Mouse (Mus musculus): ENCODE measurements around the gene Gchfr. TPM values are rescaled to one million over a fixed set of nuclear protein-coding genes. Genes with fewer than 3 reads are reported as not detected.
A peak's percentile ranks its signal among the peaks of the same experiment; 100 is the strongest.

Gchfr gene
- polyA plus RNA-seq, 1 experiment from 2014 or later = 22.1 TPM

DNA sequence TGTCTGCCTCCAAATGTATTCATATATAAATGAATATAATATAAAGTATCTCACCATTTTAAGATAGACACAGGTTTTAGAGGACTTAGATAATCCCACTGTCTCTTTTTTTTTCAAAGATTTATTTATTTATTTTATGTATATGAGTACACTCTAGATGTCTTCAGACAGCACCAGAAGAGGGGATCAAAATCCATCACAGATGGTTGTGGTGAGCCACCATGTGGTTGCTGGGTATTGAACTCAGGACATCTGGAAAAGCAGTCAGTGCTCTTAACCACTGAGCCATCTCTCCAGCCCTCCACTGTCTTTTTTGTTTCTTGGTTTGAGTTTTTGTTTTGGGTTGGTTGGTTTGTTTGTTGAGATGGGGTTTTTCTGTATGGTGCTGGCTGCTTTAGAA lies 9.7 kb upstream of the Gchfr start:
- H3K36me3 ChIP-seq = peaks cover 14% of the 10 kb centered on the region
- no peak overlapping the region for H3K9ac ChIP-seq
- H3K9me3 ChIP-seq = no peaks in the 10 kb centered on the region
- no peak overlapping the region for H3K27ac ChIP-seq
- ATAC-seq (ENCODE audit: borderline replicate concordance, extremely low read depth, low FRiP score, low TSS enrichment) = no peak
- H3K4me3 ChIP-seq = no peak overlapping the region
- H3K4me1 ChIP-seq = peaks cover 9% of the 10 kb centered on the region
- H3K4me2 ChIP-seq = peak overlapping the region; percentile 87; the same call in 1 of the 2 replicates
- H3K27me3 ChIP-seq = no peaks in the 10 kb centered on the region

- Histone ChIP-seq H3K36me3 (no peaks in the 10 kb centered on the region), H3K27ac (peak overlapping the region; percentile 44; the same call in 1 of the 2 replicates), H3K9me3 (no peaks in the 10 kb centered on the region), H3K4me1 (no peaks in the 10 kb centered on the region), H3K9ac (no peak overlapping the region), H3K4me2 (no peak overlapping the region), H3K27me3 (peaks cover 6% of the 10 kb centered on the region; the same call in 1 of the 2 replicates), H3K4me3 (no peak overlapping the region)
- 16% methylated on average over 2 of the region's 2 CpGs for WGBS
- ATAC-seq (ENCODE audit: borderline replicate concordance, extremely low read depth, low FRiP score, low TSS enrichment) = no peak
Measured at GRCm38 (mm10) chr2:119161247-119161646, 6.3 kb upstream of the Gchfr start.

- Histone ChIP-seq H3K4me2 (no peak overlapping the region), H3K4me3 (no peak overlapping the region), H3K4me1 (peaks cover 14% of the 10 kb centered on the region), H3K9ac (no peak overlapping the region), H3K36me3 (no peaks in the 10 kb centered on the region), H3K9me3 (no peaks in the 10 kb centered on the region), H3K27ac (no peak overlapping the region), H3K27me3 (peaks cover 9% of the 10 kb centered on the region; the same call in 1 of the 2 replicates)
- no peak for ATAC-seq (ENCODE audit: borderline replicate concordance, extremely low read depth, low FRiP score, low TSS enrichment)
- WGBS = 49% methylated on average over 3 of the region's 3 CpGs
Measured at GRCm38 (mm10) chr2:119163135-119163534, 4.4 kb upstream of the Gchfr start.

GRCm38 (mm10) chr2:119163999-119164398 lies 3.6 kb upstream of the Gchfr start:
- H3K9ac ChIP-seq = no peak overlapping the region
- H3K4me1 ChIP-seq = peaks cover 15% of the 10 kb centered on the region
- no peak overlapping the region for H3K27ac ChIP-seq
- H3K27me3 ChIP-seq = peaks cover 11% of the 10 kb centered on the region; the same call in 1 of the 2 replicates
- 82% methylated on average over 4 of the region's 4 CpGs for WGBS
- no peak for ATAC-seq (ENCODE audit: borderline replicate concordance, extremely low read depth, low FRiP score, low TSS enrichment)
- no peaks in the 10 kb centered on the region for H3K36me3 ChIP-seq
- H3K9me3 ChIP-seq = no peaks in the 10 kb centered on the region
- no peak overlapping the region for H3K4me3 ChIP-seq
- no peak overlapping the region for H3K4me2 ChIP-seq

- Histone ChIP-seq H3K27ac (no peak overlapping the region), H3K4me1 (peaks cover 15% of the 10 kb centered on the region), H3K36me3 (no peaks in the 10 kb centered on the region), H3K9ac (no peak overlapping the region), H3K9me3 (no peaks in the 10 kb centered on the region), H3K27me3 (peaks cover 11% of the 10 kb centered on the region; the same call in 1 of the 2 replicates), H3K4me2 (no peak overlapping the region), H3K4me3 (no peak overlapping the region)
- ATAC-seq (ENCODE audit: borderline replicate concordance, extremely low read depth, low FRiP score, low TSS enrichment) = no peak
Measured at GRCm38 (mm10) chr2:119165401-119165800, 2.2 kb upstream of the Gchfr start.

- H3K4me3 ChIP-seq = peak overlapping the region; percentile 55
- peak; percentile 32; the same call in 1 of the 2 replicates for ATAC-seq (ENCODE audit: borderline replicate concordance, extremely low read depth, low FRiP score, low TSS enrichment)
- peak overlapping the region; percentile 47 for H3K9ac ChIP-seq
- H3K27ac ChIP-seq = no peak overlapping the region
- no peaks in the 10 kb centered on the region for H3K36me3 ChIP-seq
- peak overlapping the region; percentile 100 for H3K4me2 ChIP-seq
- 2% methylated on average over 26 of the region's 26 CpGs for WGBS
- H3K4me1 ChIP-seq = peaks cover 21% of the 10 kb centered on the region
- H3K27me3 ChIP-seq = peaks cover 11% of the 10 kb centered on the region; the same call in 1 of the 2 replicates
- H3K9me3 ChIP-seq = no peaks in the 10 kb centered on the region
Measured at GRCm38 (mm10) chr2:119167866-119168256, 288 bp downstream of the Gchfr start.

- Histone ChIP-seq H3K27ac (no peak overlapping the region), H3K4me2 (no peak overlapping the region), H3K9ac (no peak overlapping the region), H3K4me1 (peaks cover 30% of the 10 kb centered on the region), H3K36me3 (no peaks in the 10 kb centered on the region), H3K9me3 (no peaks in the 10 kb centered on the region), H3K27me3 (peaks cover 11% of the 10 kb centered on the region; the same call in 1 of the 2 replicates), H3K4me3 (no peak overlapping the region)
- WGBS = 72% methylated on average over 2 of the region's 2 CpGs
- no peak for ATAC-seq (ENCODE audit: borderline replicate concordance, extremely low read depth, low FRiP score, low TSS enrichment)
Measured at GRCm38 (mm10) chr2:119170282-119170681, 2.7 kb downstream of the Gchfr start.

GRCm38 (mm10) chr2:119171574-119171973 lies 4.0 kb downstream of the Gchfr start:
- H3K9ac ChIP-seq = no peak overlapping the region
- H3K4me1 ChIP-seq = peaks cover 31% of the 10 kb centered on the region
- no peaks in the 10 kb centered on the region for H3K9me3 ChIP-seq
- H3K36me3 ChIP-seq = no peaks in the 10 kb centered on the region
- 42% methylated on average over 8 of the region's 8 CpGs for WGBS
- no peak overlapping the region for H3K4me3 ChIP-seq
- no peak overlapping the region for H3K27ac ChIP-seq
- ATAC-seq (ENCODE audit: borderline replicate concordance, extremely low read depth, low FRiP score, low TSS enrichment) = no peak
- H3K27me3 ChIP-seq = 0 out of 2 replicates have a peak, but pooled peaks cover 5% of the 10 kb centered on the region
- H3K4me2 ChIP-seq = no peak overlapping the region

- ATAC-seq (ENCODE audit: borderline replicate concordance, extremely low read depth, low FRiP score, low TSS enrichment) = no peak
- no peaks in the 10 kb centered on the region for H3K9me3 ChIP-seq
- no peaks in the 10 kb centered on the region for H3K36me3 ChIP-seq
- 0 out of 2 replicates have a peak, but pooled peaks cover 5% of the 10 kb centered on the region for H3K27me3 ChIP-seq
- no peak overlapping the region for H3K4me2 ChIP-seq
- peak overlapping the region; percentile 6; the same call in 1 of the 2 replicates for H3K27ac ChIP-seq
- WGBS = 82% methylated on average over 7 of the region's 7 CpGs
- no peak overlapping the region for H3K4me3 ChIP-seq
- peaks cover 22% of the 10 kb centered on the region for H3K4me1 ChIP-seq
- no peak overlapping the region for H3K9ac ChIP-seq
Measured at GRCm38 (mm10) chr2:119172446-119172845, 4.9 kb downstream of the Gchfr start.

DNA sequence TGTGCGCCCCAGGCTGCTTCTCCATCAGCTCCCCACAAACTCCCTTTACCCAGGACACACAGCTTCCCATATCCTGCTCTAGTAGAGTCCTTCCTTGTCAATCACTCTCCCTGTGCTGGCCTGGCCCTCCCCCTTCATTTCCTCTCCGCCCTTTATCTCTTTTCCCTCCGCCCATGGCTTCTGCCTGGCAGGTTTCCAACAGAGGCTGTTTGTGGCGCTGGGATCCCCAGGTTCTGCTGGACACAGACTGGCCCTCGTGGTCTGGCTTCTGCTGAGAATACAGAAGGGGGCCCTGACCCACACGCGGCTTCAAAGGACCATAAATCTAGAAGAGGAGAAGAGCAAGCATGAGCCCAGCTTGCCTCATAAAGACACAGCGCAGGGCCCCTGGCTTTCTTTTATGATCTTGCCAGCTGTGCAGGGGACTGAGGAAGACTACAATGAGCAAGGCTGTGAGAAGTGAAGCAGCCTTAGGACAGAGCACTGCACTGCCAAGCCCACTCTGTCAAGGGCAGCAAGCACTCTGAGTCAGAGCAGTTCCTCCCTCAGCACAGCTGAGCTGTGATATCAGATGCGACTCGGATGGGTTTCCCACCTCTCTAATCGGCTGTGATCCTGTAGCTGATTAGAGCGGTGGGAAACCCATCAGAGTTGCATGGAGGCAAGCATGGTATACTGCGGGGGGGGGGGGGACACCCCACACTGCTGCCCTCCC lies 5.4 kb downstream of the Gchfr start:
- Histone ChIP-seq H3K36me3 (no peaks in the 10 kb centered on the region), H3K4me3 (no peak overlapping the region), H3K9ac (no peak overlapping the region), H3K4me2 (peak overlapping the region; percentile 43), H3K27ac (peak overlapping the region; percentile 19; the same call in 1 of the 2 replicates), H3K27me3 (0 out of 2 replicates have a peak, but pooled peaks cover 2% of the 10 kb centered on the region), H3K9me3 (no peaks in the 10 kb centered on the region), H3K4me1 (peaks cover 19% of the 10 kb centered on the region)
- ATAC-seq (ENCODE audit: borderline replicate concordance, extremely low read depth, low FRiP score, low TSS enrichment) = peak; percentile 72
- 15% methylated on average over 13 of the region's 13 CpGs for WGBS

DNA sequence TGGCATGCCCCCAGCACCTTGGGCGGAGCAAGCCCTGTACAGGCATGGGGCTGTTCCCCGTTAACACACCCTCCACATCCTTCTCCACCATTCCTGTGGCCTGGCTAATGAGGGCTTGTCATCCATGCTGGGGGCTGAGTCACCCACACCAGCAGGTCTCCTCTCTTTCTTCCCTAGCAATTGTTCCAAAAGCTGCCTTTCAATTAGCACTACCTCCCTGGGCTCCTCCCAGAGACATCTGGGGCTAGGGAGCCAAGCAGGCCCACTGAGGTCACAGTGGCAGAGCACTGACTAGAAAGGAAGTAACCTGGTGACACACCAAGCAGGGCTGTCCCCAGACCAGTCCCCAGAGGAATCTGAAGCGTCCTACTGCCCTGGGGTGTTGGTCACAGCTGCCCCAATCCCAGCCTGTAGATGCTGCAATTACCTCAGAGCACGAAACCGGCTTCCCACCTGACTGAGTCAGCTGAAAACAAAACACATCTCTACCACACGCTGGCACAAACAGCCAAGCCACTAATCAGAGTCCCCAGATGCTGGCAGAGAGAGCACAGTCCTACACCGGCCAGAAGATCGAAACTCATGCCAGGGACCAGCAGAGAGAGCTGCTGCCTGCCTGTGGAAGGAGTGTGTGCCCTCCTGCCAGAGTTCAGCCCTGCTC lies 6.5 kb downstream of the Gchfr start, which contains the start of gene Gm14137:
TSS of gene Gm14137 (plus strand) at position 519 of the 661 bp plus-strand sequence.
- H3K9me3 ChIP-seq = no peaks in the 10 kb centered on the region
- no peak for ATAC-seq (ENCODE audit: borderline replicate concordance, extremely low read depth, low FRiP score, low TSS enrichment)
- no peak within 1 kb of the TSS for H3K4me2 ChIP-seq
- peak within 1 kb of the TSS; percentile 20; the same call in 1 of the 2 replicates for H3K27ac ChIP-seq
- peaks cover 17% of the 10 kb centered on the region for H3K4me1 ChIP-seq
- 0 out of 2 replicates have a peak, but pooled peaks cover under 1% of the 10 kb centered on the region for H3K36me3 ChIP-seq
- H3K4me3 ChIP-seq = no peak within 1 kb of the TSS
- no peaks in the 10 kb centered on the region for H3K27me3 ChIP-seq
- WGBS = 63% methylated on average over 8 of the region's 8 CpGs
- H3K9ac ChIP-seq = no peak within 1 kb of the TSS

GRCm38 (mm10) chr2:119174866-119175265 lies 7.3 kb downstream of the Gchfr start:
- H3K4me1 ChIP-seq = peaks cover 17% of the 10 kb centered on the region
- no peak overlapping the region for H3K4me3 ChIP-seq
- WGBS = 71% methylated on average over 14 of the region's 14 CpGs

More at GRCm38 (mm10) chr2:119174866-119175265, 7.3 kb downstream of the Gchfr start:
- Histone ChIP-seq H3K36me3 (0 out of 2 replicates have a peak, but pooled peaks cover 4% of the 10 kb centered on the region), H3K9ac (no peak overlapping the region), H3K27ac (no peak overlapping the region), H3K27me3 (no peaks in the 10 kb centered on the region), H3K9me3 (no peaks in the 10 kb centered on the region), H3K4me2 (no peak overlapping the region)
- ATAC-seq (ENCODE audit: borderline replicate concordance, extremely low read depth, low FRiP score, low TSS enrichment) = no peak
